Mouse (Mus musculus) stomach, postnatal 0 days (tissue): ENCODE results near the gene Prrt2. TPM values are rescaled to one million over a fixed set of nuclear protein-coding genes. Genes with fewer than 3 reads are reported as not detected.

Experiments used
- ATAC-seq: fragments of 200-750 bp; cut with Nextera tagmentation; 2 replicates; pipeline ENCODE4 v1.8.0; 2017; ENCODE audit not compliant: low FRiP score, low TSS enrichment
- DNase-seq: peaks from one replicate; pipeline ENCODE4 v3.0.0-alpha.2; 2016; ENCODE audit warnings: low spot score
- H3K27ac ChIP-seq: fragments of 300-500 bp; sonication (generic); replicated peaks from 2 replicates; pipeline ENCODE4 v1.5.1; 2014; ENCODE audit warnings: mild to moderate bottlenecking, control low read depth
- H3K27me3 ChIP-seq: fragments of 300-500 bp; sonication (generic); 2 replicates; pipeline ENCODE4 v1.6.1; 2014; ENCODE audit warnings: low read length; ENCODE audit not compliant: control insufficient read depth, insufficient read depth
- H3K36me3 ChIP-seq: fragments of 300-500 bp; sonication (generic); 2 replicates; pipeline ENCODE4 v1.6.1; 2014; ENCODE audit warnings: low read length, mixed read lengths; ENCODE audit not compliant: control insufficient read depth, insufficient read depth
- H3K4me1 ChIP-seq: fragments of 300-500 bp; sonication (generic); replicated peaks from 2 replicates; pipeline ENCODE4 v1.6.1; 2014; ENCODE audit warnings: antibody characterized with exemption; ENCODE audit not compliant: control insufficient read depth, insufficient read depth
- H3K4me2 ChIP-seq: fragments of 300-500 bp; sonication (generic); replicated peaks from 2 replicates; pipeline ENCODE4 v1.6.1; 2014; ENCODE audit warnings: low read depth, mild to moderate bottlenecking, control low read depth, moderate library complexity
- H3K4me3 ChIP-seq: fragments of 300-500 bp; sonication (generic); 2 replicates; pipeline ENCODE4 v1.5.1; 2014; ENCODE audit warnings: low read depth, low read length, control low read depth
- H3K9ac ChIP-seq: fragments of 300-500 bp; sonication (generic); 2 replicates; pipeline ENCODE4 v1.6.1; 2014; ENCODE audit warnings: mild to moderate bottlenecking, low read length, control low read depth, mixed read lengths
- H3K9me3 ChIP-seq: fragments of 300-500 bp; sonication (generic); 2 replicates; pipeline ENCODE4 v1.6.1; 2016; ENCODE audit warnings: low read length; ENCODE audit not compliant: control insufficient read depth
- CTCF ChIP-seq: IDR thresholded peaks from 2 replicates; pipeline ENCODE4 v1.5.1; 2016; ENCODE audit warnings: antibody characterized with exemption, low read depth, mild to moderate bottlenecking, moderate library complexity
- EP300 ChIP-seq: optimal IDR thresholded peaks from 2 replicates; pipeline ENCODE3; 2016; ENCODE audit warnings: antibody characterized with exemption
- WGBS: fragments of 180-500 bp; shearing (Covaris S2); extraction: QIAGEN DNeasy Blood & Tissue Kit; methylation state at CpG from one replicate; pipeline ENCODE4 v1.1.7; 2014; 5-methylcytosine and 5-hydroxymethylcytosine counted together
- polyA plus RNA-seq: library from polyadenylated mRNA; unstranded; fragments of >200 nt; fragmentation: Nextera tagmentation; extraction: Ambion mirVana; gene quantifications from 2 replicates; pipeline ENCODE4 v1.2.1, GENCODE M21; 2015

Gene Prrt2
- polyA plus RNA-seq, 1 experiment from 2014 or later = 1.7 TPM

DNA sequence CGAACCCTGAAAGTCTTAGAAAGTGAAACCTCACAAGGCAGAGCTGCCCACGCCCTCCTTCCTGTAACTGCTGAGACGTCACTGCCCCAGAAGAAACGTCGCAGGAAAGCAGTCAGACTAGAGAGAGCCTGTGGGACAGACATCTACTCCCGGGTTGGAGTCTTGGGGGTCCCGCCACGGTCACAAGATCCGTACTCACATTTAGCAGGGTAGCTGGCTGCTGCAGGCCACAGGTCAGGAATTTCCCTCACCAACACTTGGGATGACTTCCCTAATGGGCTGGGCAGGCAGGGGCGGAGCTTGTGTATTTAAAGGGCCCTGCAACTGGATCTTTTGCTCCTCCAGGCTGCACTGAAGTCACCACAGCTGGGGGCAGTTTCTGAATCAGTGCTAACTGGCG is 6.7 kb downstream of the Prrt2 start, which contains the start of gene Mvp:
Mvp (minus strand) TSS at position 302 of the 400 bp plus-strand sequence.
- peak within 1 kb of the TSS; percentile 64 for H3K4me2 ChIP-seq
- H3K9me3 ChIP-seq = no peaks in the 10 kb centered on the region
- H3K27ac ChIP-seq = peak within 1 kb of the TSS; percentile 69
- 16% methylated on average over 11 of the region's 11 CpGs for WGBS
- no peaks in the 10 kb centered on the region for H3K36me3 ChIP-seq
- H3K27me3 ChIP-seq = no peaks in the 10 kb centered on the region
- 0 out of 2 replicates have a peak, but pooled peaks have one; percentile 28 for ATAC-seq
- H3K4me3 ChIP-seq = peak within 1 kb of the TSS; percentile 55
- TF ChIP-seq EP300 = no peak
- no peak for TF ChIP-seq CTCF
- peak; percentile 81 for DNase-seq
- H3K9ac ChIP-seq = peak within 1 kb of the TSS; percentile 67
- peaks cover 4% of the 10 kb centered on the region; the same call in 1 of the 2 replicates for H3K4me1 ChIP-seq

DNA sequence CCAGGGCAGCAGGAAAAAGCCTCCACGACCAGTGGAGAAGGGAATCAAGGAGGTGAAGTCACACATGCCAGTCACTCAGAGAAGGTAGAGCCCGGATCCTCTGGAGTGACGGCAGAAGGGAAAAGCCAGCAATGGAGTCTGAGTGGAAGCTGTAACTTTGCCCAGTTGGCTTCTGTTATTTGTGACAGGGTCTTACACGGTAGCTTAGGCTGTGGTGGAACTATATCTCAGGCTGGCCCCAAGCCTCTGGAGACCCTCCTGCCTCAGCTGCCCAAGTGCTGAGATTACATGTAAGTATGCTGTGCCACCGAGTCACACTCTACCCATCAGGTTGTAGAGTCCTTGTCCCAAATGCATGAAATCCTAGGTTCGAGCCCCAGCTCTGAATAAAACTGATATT is 7.6 kb downstream of the Prrt2 start:
- peak overlapping the region; percentile 55 for H3K4me3 ChIP-seq

DNA sequence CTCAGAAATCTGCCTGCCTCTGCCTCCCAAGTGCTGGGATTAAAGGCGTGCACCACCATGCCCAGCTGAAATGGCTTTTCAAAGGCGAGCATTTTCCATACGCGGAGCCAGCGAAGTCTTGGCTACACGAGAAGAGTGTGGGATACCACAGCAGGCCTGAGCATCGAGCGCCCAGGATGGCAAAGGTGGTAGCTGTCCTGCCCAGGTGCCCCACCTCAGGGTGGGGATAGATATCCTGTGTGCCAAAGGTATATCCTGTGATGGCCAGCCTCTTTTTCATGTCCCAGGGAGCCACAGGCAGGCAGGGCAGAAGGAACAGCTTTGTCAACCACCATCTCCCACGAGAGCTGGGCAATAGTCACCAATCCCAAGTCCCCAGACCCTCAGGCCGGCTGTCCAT is 8.2 kb downstream of the Prrt2 start:
- Histone ChIP-seq H3K4me1 (0 out of 2 replicates have a peak, but pooled peaks cover 10% of the 10 kb centered on the region), H3K9ac (no peak overlapping the region), H3K4me3 (no peak overlapping the region), H3K4me2 (no peak overlapping the region), H3K36me3 (no peaks in the 10 kb centered on the region), H3K9me3 (no peaks in the 10 kb centered on the region), H3K27me3 (no peaks in the 10 kb centered on the region), H3K27ac (peak overlapping the region; percentile 35; the same call in 1 of the 2 replicates)
- TF ChIP-seq CTCF (no peak), EP300 (no peak)
- ATAC-seq = no peak
- no peak for DNase-seq
- WGBS = 93% methylated on average over 10 of the region's 10 CpGs

More for the DNA sequence above, 7.6 kb downstream of the Prrt2 start:
- Histone ChIP-seq H3K4me2 (peak overlapping the region; percentile 64), H3K4me1 (0 out of 2 replicates have a peak, but pooled peaks cover 7% of the 10 kb centered on the region), H3K27me3 (no peaks in the 10 kb centered on the region), H3K9me3 (no peaks in the 10 kb centered on the region), H3K36me3 (no peaks in the 10 kb centered on the region), H3K27ac (peak overlapping the region; percentile 35; the same call in 1 of the 2 replicates), H3K9ac (no peak overlapping the region)
- TF ChIP-seq CTCF (no peak), EP300 (no peak)
- 90% methylated on average over 6 of the region's 6 CpGs for WGBS
- no peak for ATAC-seq
- DNase-seq = no peak

DNA sequence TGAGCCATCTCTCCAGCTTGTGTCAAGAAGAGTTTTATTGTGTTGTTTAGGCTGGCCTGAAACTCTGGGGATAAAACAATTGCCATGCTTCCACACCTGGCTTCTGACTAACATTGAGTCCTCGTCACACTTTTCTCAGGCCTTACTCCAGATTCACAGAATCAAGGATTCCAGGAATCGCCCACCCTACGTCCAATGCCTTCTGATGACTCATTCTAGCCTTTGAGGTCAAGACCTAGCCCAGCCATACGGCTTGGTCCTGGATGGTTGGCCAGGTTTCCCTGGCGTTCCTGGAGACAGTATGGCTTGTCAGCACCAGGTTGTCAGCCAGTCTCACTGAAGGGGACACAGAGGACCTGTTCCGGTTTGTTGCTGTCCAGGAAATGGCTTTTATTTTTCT is 8.6 kb downstream of the Prrt2 start:
- Histone ChIP-seq H3K9ac (no peak overlapping the region), H3K27me3 (no peaks in the 10 kb centered on the region), H3K4me1 (0 out of 2 replicates have a peak, but pooled peaks cover 10% of the 10 kb centered on the region), H3K4me3 (no peak overlapping the region), H3K27ac (no peak overlapping the region), H3K4me2 (no peak overlapping the region), H3K9me3 (no peaks in the 10 kb centered on the region), H3K36me3 (no peaks in the 10 kb centered on the region)
- DNase-seq (no peak), ATAC-seq (no peak)
- TF ChIP-seq EP300 (no peak), CTCF (no peak)
- WGBS = 69% methylated on average over 6 of the region's 6 CpGs

DNA sequence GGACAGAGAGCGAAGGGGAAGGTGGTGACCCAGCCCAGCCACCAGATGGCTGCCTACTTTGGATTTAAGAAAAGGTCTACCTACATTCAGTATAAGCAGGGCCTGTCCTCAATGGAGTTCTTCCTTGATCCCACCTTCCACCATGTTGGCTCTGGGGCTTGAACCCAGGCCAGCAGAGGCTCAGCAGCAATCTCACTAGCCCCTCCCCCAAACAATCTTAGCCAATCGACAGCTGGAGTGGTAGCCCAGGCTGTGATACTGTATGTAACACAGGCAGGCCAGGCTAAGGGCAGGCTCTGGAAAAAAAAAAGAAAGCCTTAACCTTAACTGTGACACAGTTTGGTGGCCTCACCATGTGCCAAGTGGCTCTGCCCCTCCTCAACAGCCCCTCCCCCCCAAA is 9.3 kb downstream of the Prrt2 start:
- 66% methylated on average over 2 of the region's 2 CpGs for WGBS
- no peak for ATAC-seq
- H3K27ac ChIP-seq = no peak overlapping the region; the same call in 1 of the 2 replicates

DNA sequence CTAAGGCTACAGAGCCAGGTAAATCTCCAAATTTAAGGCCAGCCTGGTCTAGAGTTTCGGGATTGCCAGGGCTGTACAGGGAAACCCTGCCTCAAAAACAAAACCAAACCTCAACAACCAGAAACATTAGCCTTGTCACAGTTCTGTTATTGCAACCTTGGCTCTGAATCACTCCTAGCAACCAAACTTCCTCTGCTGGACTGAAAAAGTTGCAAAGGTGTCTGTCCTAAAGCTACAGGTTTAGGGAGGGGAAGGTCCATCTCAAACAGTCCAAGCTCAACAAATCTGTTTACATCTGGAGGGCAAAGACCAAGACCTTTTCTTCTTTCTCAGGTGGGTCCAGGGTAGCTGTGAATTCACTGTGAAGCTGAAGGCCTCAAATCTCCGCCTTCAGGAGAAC is 10.0 kb downstream of the Prrt2 start:
- H3K4me3 ChIP-seq = no peak overlapping the region
- no peaks in the 10 kb centered on the region for H3K36me3 ChIP-seq
- no peak overlapping the region; the same call in 1 of the 2 replicates for H3K27ac ChIP-seq
- no peak for DNase-seq
- H3K4me1 ChIP-seq = 0 out of 2 replicates have a peak, but pooled peaks cover 10% of the 10 kb centered on the region
- 88% methylated on average over 2 of the region's 2 CpGs for WGBS
- H3K9me3 ChIP-seq = no peaks in the 10 kb centered on the region
- TF ChIP-seq CTCF = no peak
- TF ChIP-seq EP300 = no peak
- H3K4me2 ChIP-seq = no peak overlapping the region
- H3K27me3 ChIP-seq = no peaks in the 10 kb centered on the region
- no peak overlapping the region for H3K9ac ChIP-seq
- ATAC-seq = no peak

More for the DNA sequence above, 9.3 kb downstream of the Prrt2 start:
- Histone ChIP-seq H3K9ac (no peak overlapping the region), H3K27me3 (no peaks in the 10 kb centered on the region), H3K4me1 (0 out of 2 replicates have a peak, but pooled peaks cover 10% of the 10 kb centered on the region), H3K9me3 (no peaks in the 10 kb centered on the region), H3K4me2 (no peak overlapping the region), H3K36me3 (no peaks in the 10 kb centered on the region), H3K4me3 (no peak overlapping the region)
- no peak for DNase-seq
- TF ChIP-seq CTCF (no peak), EP300 (no peak)
